Mouse (Mus musculus): Measurements from ENCODE around the gene Med13l. TPM values are rescaled to one million over a fixed set of nuclear protein-coding genes. Genes with fewer than 3 reads are reported as not detected.

Med13l gene
- polyA plus RNA-seq, 1 experiment from 2014 or later, result 14.9 TPM

DNA sequence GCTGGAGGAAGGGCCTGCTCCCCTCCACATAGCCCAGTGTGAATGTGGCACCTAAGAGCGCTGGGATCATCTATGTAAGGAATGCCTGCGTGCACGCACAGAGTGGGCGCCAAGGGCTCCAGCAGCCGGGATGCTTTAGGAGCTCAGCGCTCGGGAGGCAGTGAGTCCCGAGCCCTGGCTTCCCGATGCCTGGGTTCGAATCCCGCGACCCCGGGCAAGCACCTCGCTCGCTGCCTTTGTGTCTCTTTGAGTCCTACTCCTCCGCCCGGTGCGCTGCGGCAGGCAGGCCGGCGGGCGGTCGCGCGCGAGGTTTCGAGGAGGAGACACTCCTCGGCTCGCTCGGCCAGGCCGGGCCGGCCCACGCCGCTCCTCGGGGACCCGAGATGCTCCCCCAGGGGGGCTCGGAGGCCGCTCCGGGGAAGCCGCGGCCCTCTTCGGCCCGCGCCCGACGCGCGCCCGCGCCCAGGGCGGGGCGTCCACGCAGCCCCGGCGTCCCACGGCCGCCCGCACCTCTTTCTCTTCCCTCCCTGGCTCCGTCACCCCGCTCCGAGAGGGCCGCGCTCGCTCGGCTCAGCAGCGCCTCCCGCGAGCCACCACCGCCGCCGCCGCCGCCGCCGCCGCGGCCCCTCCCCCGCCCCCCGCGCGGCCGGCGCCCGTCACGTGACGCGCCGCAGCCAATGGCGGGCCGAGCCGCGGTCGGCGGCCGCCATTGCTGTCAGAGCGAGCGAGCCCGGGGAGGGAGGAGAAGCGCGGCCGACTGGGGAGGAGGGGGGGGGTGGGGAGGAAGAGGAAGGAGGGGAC, 695 bp upstream of the Med13l start:
- Histone ChIP-seq H3K4me3 (ENCODE audit: low read depth, low read length) (peak overlapping the region; percentile 75), H3K36me3 (ENCODE audit: control insufficient read depth, insufficient read depth, low read length) (no peaks in the 10 kb centered on the region), H3K4me2 (ENCODE audit: low read length) (peak overlapping the region; percentile 78), H3K4me1 (replicated peaks; ENCODE audit: control insufficient read depth, insufficient read depth, low read length) (peaks cover 24% of the 10 kb centered on the region), H3K9me3 (ENCODE audit: control insufficient read depth, low read length) (no peaks in the 10 kb centered on the region), H3K27me3 (replicated peaks; ENCODE audit: control insufficient read depth, insufficient read depth, low read length) (no peaks in the 10 kb centered on the region), H3K9ac (ENCODE audit: low read length) (peak overlapping the region; percentile 91), H3K27ac (ENCODE audit: low read depth) (peak overlapping the region; percentile 93)
- peak; percentile 91 for ATAC-seq (replicated peaks; ENCODE audit: low FRiP score, low TSS enrichment, low read depth)
- DNase-seq (ENCODE audit: low spot score), result peak; percentile 88
- under 1% methylated on average over 62 of the region's 101 CpGs for WGBS

DNA sequence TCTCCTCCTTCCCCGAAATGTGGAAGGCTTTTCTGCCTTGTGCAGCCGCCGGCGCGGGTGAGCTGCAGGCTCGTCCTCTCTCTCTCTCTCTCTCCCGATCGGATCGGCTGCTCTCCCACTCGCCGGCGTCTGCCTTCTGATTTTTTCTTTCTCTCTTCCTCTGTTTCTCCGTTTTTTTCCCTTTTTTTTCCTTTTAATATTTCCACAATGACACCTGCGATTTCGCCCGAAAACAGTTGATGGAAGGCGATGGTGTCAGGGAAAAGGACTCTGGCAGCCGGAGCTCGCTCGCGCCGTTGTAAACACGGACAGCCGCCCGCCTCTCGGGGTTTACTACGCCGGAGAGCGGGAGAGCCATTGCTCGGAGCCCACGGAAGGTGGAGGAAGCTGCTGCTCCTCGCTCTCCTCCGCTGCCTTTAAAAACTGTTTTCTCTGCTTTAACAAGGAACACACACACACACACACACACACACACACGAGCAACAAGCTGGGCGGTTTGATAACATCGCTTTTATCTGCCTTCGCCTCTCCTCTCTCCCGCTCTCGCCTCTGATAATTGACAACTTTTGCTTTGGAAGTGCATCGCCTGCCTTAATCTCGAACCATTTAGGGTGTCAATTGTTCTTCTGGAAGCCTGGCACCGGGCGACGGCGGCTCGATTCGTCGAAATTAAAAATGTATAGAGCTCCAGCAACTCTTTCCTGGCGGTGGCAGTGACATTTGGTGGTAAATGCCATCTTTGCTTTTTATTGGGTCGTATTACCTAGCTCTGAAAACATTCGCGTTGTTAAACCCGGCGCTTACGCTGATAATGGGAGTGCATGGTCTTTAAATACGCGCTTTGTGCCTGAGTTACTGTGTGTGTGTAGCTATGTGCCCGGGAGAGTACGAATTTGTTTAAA, 858 bp downstream of the Med13l start:
- Histone ChIP-seq H3K4me3 (ENCODE audit: low read depth, low read length) (peak overlapping the region; percentile 75), H3K27me3 (replicated peaks; ENCODE audit: control insufficient read depth, insufficient read depth, low read length) (no peaks in the 10 kb centered on the region), H3K27ac (ENCODE audit: low read depth) (peak overlapping the region; percentile 93), H3K4me2 (ENCODE audit: low read length) (peak overlapping the region; percentile 78), H3K9me3 (ENCODE audit: control insufficient read depth, low read length) (no peaks in the 10 kb centered on the region), H3K4me1 (replicated peaks; ENCODE audit: control insufficient read depth, insufficient read depth, low read length) (peaks cover 30% of the 10 kb centered on the region), H3K9ac (ENCODE audit: low read length) (peak overlapping the region; percentile 91), H3K36me3 (ENCODE audit: control insufficient read depth, insufficient read depth, low read length) (no peaks in the 10 kb centered on the region)
- ATAC-seq (replicated peaks; ENCODE audit: low FRiP score, low TSS enrichment, low read depth) (no peak), DNase-seq (ENCODE audit: low spot score) (peak; percentile 84)
- WGBS, result under 1% methylated on average over 58 of the region's 59 CpGs

- Histone ChIP-seq H3K36me3 (ENCODE audit: control insufficient read depth, insufficient read depth, low read length) (no peaks in the 10 kb centered on the region), H3K4me3 (ENCODE audit: low read depth, low read length) (peak overlapping the region; percentile 75), H3K4me1 (replicated peaks; ENCODE audit: control insufficient read depth, insufficient read depth, low read length) (peaks cover 30% of the 10 kb centered on the region), H3K9me3 (ENCODE audit: control insufficient read depth, low read length) (no peaks in the 10 kb centered on the region), H3K4me2 (ENCODE audit: low read length) (peak overlapping the region; percentile 78), H3K9ac (ENCODE audit: low read length) (no peak overlapping the region), H3K27me3 (replicated peaks; ENCODE audit: control insufficient read depth, insufficient read depth, low read length) (no peaks in the 10 kb centered on the region), H3K27ac (ENCODE audit: low read depth) (no peak overlapping the region)
- DNase-seq (ENCODE audit: low spot score), result no peak
- WGBS, result 50% methylated on average over 3 of the region's 3 CpGs
- ATAC-seq (replicated peaks; ENCODE audit: low FRiP score, low TSS enrichment, low read depth), result no peak
Measured at GRCm38 (mm10) chr5:118562206-118562605, 1.7 kb downstream of the Med13l start.

DNA sequence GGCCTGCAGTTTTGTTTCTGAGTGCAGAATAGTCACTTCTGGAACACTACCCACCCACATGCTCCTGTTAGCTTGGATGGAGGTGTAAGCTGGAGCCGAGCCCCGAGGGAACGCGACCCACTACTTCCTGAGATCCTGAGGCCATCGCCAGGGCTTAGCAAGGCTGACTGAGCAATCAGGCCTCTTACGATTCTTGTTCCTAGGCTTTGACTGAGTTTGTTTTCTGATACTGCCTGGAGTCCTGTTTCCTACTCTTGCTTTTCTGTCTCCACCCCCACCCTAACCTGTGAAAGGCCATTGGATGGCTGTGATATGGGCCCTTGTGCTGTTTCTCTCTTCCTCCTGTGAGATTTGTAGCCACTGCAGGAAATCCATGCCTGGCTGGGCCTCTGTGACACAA, 3.1 kb downstream of the Med13l start:
- Histone ChIP-seq H3K4me2 (ENCODE audit: low read length) (no peak overlapping the region), H3K27ac (ENCODE audit: low read depth) (no peak overlapping the region), H3K27me3 (replicated peaks; ENCODE audit: control insufficient read depth, insufficient read depth, low read length) (no peaks in the 10 kb centered on the region), H3K4me1 (replicated peaks; ENCODE audit: control insufficient read depth, insufficient read depth, low read length) (peaks cover 33% of the 10 kb centered on the region), H3K4me3 (ENCODE audit: low read depth, low read length) (no peak overlapping the region), H3K36me3 (ENCODE audit: control insufficient read depth, insufficient read depth, low read length) (no peaks in the 10 kb centered on the region), H3K9me3 (ENCODE audit: control insufficient read depth, low read length) (no peaks in the 10 kb centered on the region), H3K9ac (ENCODE audit: low read length) (no peak overlapping the region)
- 49% methylated on average over 6 of the region's 6 CpGs for WGBS
- ATAC-seq (replicated peaks; ENCODE audit: low FRiP score, low TSS enrichment, low read depth) (no peak), DNase-seq (ENCODE audit: low spot score) (no peak)

- WGBS, result 59% methylated on average over 7 of the region's 7 CpGs
- no peaks in the 10 kb centered on the region for H3K27me3 ChIP-seq (replicated peaks; ENCODE audit: control insufficient read depth, insufficient read depth, low read length)
Measured at GRCm38 (mm10) chr5:118567395-118567794, 6.9 kb downstream of the Med13l start.

GRCm38 (mm10) chr5:118569017-118569416, 8.5 kb downstream of the Med13l start:
- Histone ChIP-seq H3K36me3 (ENCODE audit: control insufficient read depth, insufficient read depth, low read length) (no peaks in the 10 kb centered on the region), H3K27me3 (replicated peaks; ENCODE audit: control insufficient read depth, insufficient read depth, low read length) (no peaks in the 10 kb centered on the region), H3K27ac (ENCODE audit: low read depth) (no peak overlapping the region), H3K4me3 (ENCODE audit: low read depth, low read length) (no peak overlapping the region), H3K4me1 (replicated peaks; ENCODE audit: control insufficient read depth, insufficient read depth, low read length) (peaks cover 38% of the 10 kb centered on the region), H3K9ac (ENCODE audit: low read length) (no peak overlapping the region), H3K4me2 (ENCODE audit: low read length) (no peak overlapping the region), H3K9me3 (ENCODE audit: control insufficient read depth, low read length) (no peaks in the 10 kb centered on the region)
- ATAC-seq (replicated peaks; ENCODE audit: low FRiP score, low TSS enrichment, low read depth) (no peak), DNase-seq (ENCODE audit: low spot score) (no peak)
- WGBS, result 61% methylated on average over 3 of the region's 3 CpGs

More at GRCm38 (mm10) chr5:118567395-118567794, 6.9 kb downstream of the Med13l start:
- Histone ChIP-seq H3K4me2 (ENCODE audit: low read length) (no peak overlapping the region), H3K9me3 (ENCODE audit: control insufficient read depth, low read length) (no peaks in the 10 kb centered on the region), H3K4me3 (ENCODE audit: low read depth, low read length) (no peak overlapping the region), H3K27ac (ENCODE audit: low read depth) (no peak overlapping the region), H3K36me3 (ENCODE audit: control insufficient read depth, insufficient read depth, low read length) (no peaks in the 10 kb centered on the region), H3K4me1 (replicated peaks; ENCODE audit: control insufficient read depth, insufficient read depth, low read length) (peaks cover 38% of the 10 kb centered on the region), H3K9ac (ENCODE audit: low read length) (no peak overlapping the region)
- ATAC-seq (replicated peaks; ENCODE audit: low FRiP score, low TSS enrichment, low read depth), result no peak
- DNase-seq (ENCODE audit: low spot score), result no peak

DNA sequence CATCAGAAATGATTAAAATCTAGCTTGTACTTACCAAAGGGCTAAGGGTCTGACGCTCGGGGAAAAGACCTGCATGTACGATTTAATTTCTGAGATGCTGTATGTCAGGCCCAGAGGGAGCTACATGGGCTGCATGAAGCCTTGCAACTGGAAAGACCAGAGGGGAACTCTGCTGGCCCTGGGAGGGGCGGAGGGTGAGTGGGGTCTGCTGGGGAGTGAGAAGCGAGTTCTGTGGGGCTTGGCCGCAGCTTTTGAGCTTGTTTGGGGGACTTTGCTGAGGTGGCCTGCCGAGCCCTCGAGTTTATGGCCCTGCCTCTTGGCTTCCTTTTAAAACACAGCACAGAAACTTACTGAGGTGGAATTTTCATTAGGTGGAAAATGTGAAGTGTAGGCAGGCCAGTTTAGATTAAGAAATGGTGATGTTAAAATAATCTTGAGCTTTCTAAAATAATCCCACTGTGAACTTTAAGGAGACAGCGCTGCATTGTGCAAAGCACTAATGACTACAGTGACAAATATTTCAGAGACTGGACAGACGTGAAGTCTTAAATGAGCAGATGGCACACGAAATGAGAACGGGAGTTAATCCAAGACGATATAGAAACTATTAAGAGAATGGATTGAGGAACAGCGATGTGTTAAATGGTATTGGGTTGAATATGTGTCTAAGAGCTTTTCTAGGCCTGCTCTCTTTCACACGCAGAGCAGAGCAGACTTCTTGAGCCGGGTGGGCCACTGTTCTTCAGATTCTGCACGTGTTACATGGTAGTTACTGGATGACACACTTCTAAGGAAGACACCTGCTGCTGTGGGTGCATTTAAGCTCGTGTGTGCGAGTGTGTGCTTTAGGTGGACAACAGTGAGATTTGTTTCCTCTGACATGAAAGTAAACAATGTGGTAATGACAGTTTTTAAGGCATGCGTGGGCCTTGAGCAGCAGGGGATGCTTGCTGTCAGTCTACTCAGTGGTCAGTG, 9.4 kb downstream of the Med13l start:
- Histone ChIP-seq H3K27me3 (replicated peaks; ENCODE audit: control insufficient read depth, insufficient read depth, low read length) (no peaks in the 10 kb centered on the region), H3K9me3 (ENCODE audit: control insufficient read depth, low read length) (no peaks in the 10 kb centered on the region), H3K4me2 (ENCODE audit: low read length) (no peak overlapping the region), H3K27ac (ENCODE audit: low read depth) (no peak overlapping the region), H3K9ac (ENCODE audit: low read length) (no peak overlapping the region), H3K4me1 (replicated peaks; ENCODE audit: control insufficient read depth, insufficient read depth, low read length) (peaks cover 40% of the 10 kb centered on the region), H3K4me3 (ENCODE audit: low read depth, low read length) (no peak overlapping the region), H3K36me3 (ENCODE audit: control insufficient read depth, insufficient read depth, low read length) (no peaks in the 10 kb centered on the region)
- ATAC-seq (replicated peaks; ENCODE audit: low FRiP score, low TSS enrichment, low read depth) (no peak), DNase-seq (ENCODE audit: low spot score) (no peak)
- 59% methylated on average over 20 of the region's 20 CpGs for WGBS

- ATAC-seq (replicated peaks; ENCODE audit: low FRiP score, low TSS enrichment, low read depth) (no peak), DNase-seq (ENCODE audit: low spot score) (no peak)
- Histone ChIP-seq H3K9me3 (ENCODE audit: control insufficient read depth, low read length) (no peaks in the 10 kb centered on the region), H3K4me2 (ENCODE audit: low read length) (no peak overlapping the region), H3K4me3 (ENCODE audit: low read depth, low read length) (no peak overlapping the region), H3K27ac (ENCODE audit: low read depth) (no peak overlapping the region), H3K27me3 (replicated peaks; ENCODE audit: control insufficient read depth, insufficient read depth, low read length) (no peaks in the 10 kb centered on the region), H3K4me1 (replicated peaks; ENCODE audit: control insufficient read depth, insufficient read depth, low read length) (peaks cover 31% of the 10 kb centered on the region), H3K9ac (ENCODE audit: low read length) (no peak overlapping the region), H3K36me3 (ENCODE audit: control insufficient read depth, insufficient read depth, low read length) (no peaks in the 10 kb centered on the region)
- 71% methylated on average over 4 of the region's 4 CpGs for WGBS
Measured at GRCm38 (mm10) chr5:118571504-118571903, 11.0 kb downstream of the Med13l start.
